Mouse (Mus musculus): ENCODE measurements at regions not wholly inside any gene's neighbourhood (a gene's known extent, or its start where the extent isn't known, plus 50 kb on each side); places are given as distances from the start of the nearest gene placed in this dataset.
A peak's percentile ranks its signal among the peaks of the same experiment; 100 is the strongest.

GRCm38 (mm10) chr2:169221141-169221540, 265.8 kb upstream of the Zfp64 start:
- H3K4me3 ChIP-seq (replicated peaks; ENCODE audit: low read depth, low read length), result no peak overlapping the region
- no peaks in the 10 kb centered on the region for H3K9me3 ChIP-seq (ENCODE audit: control insufficient read depth, low read length)
- H3K27ac ChIP-seq (replicated peaks; ENCODE audit: low read depth, low read length), result no peak overlapping the region
- H3K36me3 ChIP-seq (ENCODE audit: control insufficient read depth, insufficient read depth, low read length), result no peaks in the 10 kb centered on the region
- 73% methylated on average over 7 of the region's 7 CpGs for WGBS
- ATAC-seq (ENCODE audit: low FRiP score, low TSS enrichment) (no peak), DNase-seq (no peak)
- no peaks in the 10 kb centered on the region for H3K27me3 ChIP-seq (ENCODE audit: control insufficient read depth, insufficient read depth, low read length)
- no peak overlapping the region for H3K9ac ChIP-seq (replicated peaks; ENCODE audit: low read length)
- no peaks in the 10 kb centered on the region for H3K4me1 ChIP-seq (ENCODE audit: control insufficient read depth, insufficient read depth, low read length)
- H3K4me2 ChIP-seq (ENCODE audit: low read length), result no peak overlapping the region

GRCm38 (mm10) chr2:169215546-169216043, 260.2 kb upstream of the Zfp64 start:
- Histone ChIP-seq H3K4me3 (replicated peaks; ENCODE audit: low read depth, low read length) (no peak overlapping the region), H3K9ac (replicated peaks; ENCODE audit: low read length) (no peak overlapping the region), H3K4me2 (ENCODE audit: low read length) (no peak overlapping the region), H3K27ac (replicated peaks; ENCODE audit: low read depth, low read length) (no peak overlapping the region), H3K36me3 (ENCODE audit: control insufficient read depth, insufficient read depth, low read length) (no peaks in the 10 kb centered on the region), H3K9me3 (ENCODE audit: control insufficient read depth, low read length) (no peaks in the 10 kb centered on the region), H3K4me1 (ENCODE audit: control insufficient read depth, insufficient read depth, low read length) (no peaks in the 10 kb centered on the region), H3K27me3 (ENCODE audit: control insufficient read depth, insufficient read depth, low read length) (no peaks in the 10 kb centered on the region)
- ATAC-seq (ENCODE audit: low FRiP score, low TSS enrichment) (no peak), DNase-seq (peak; percentile 18)
- WGBS, result 52% methylated on average over 18 of the region's 18 CpGs

GRCm38 (mm10) chr2:169214396-169214795, 259.0 kb upstream of the Zfp64 start:
- Histone ChIP-seq H3K4me2 (ENCODE audit: low read length) (no peak overlapping the region), H3K9ac (replicated peaks; ENCODE audit: low read length) (no peak overlapping the region), H3K4me1 (ENCODE audit: control insufficient read depth, insufficient read depth, low read length) (no peaks in the 10 kb centered on the region), H3K36me3 (ENCODE audit: control insufficient read depth, insufficient read depth, low read length) (no peaks in the 10 kb centered on the region), H3K27me3 (ENCODE audit: control insufficient read depth, insufficient read depth, low read length) (no peaks in the 10 kb centered on the region), H3K27ac (replicated peaks; ENCODE audit: low read depth, low read length) (no peak overlapping the region), H3K4me3 (replicated peaks; ENCODE audit: low read depth, low read length) (no peak overlapping the region), H3K9me3 (ENCODE audit: control insufficient read depth, low read length) (no peaks in the 10 kb centered on the region)
- WGBS, result 86% methylated on average over 1 of the region's 1 CpGs
- ATAC-seq (ENCODE audit: low FRiP score, low TSS enrichment) (no peak), DNase-seq (no peak)

GRCm38 (mm10) chr2:169213314-169213713, 257.9 kb upstream of the Zfp64 start:
- H3K9me3 ChIP-seq (ENCODE audit: control insufficient read depth, low read length), result no peaks in the 10 kb centered on the region
- no peaks in the 10 kb centered on the region for H3K4me1 ChIP-seq (ENCODE audit: control insufficient read depth, insufficient read depth, low read length)
- H3K27ac ChIP-seq (replicated peaks; ENCODE audit: low read depth, low read length), result no peak overlapping the region
- no peaks in the 10 kb centered on the region for H3K36me3 ChIP-seq (ENCODE audit: control insufficient read depth, insufficient read depth, low read length)
- H3K27me3 ChIP-seq (ENCODE audit: control insufficient read depth, insufficient read depth, low read length), result no peaks in the 10 kb centered on the region
- no peak overlapping the region for H3K4me3 ChIP-seq (replicated peaks; ENCODE audit: low read depth, low read length)
- H3K4me2 ChIP-seq (ENCODE audit: low read length), result no peak overlapping the region
- WGBS, result 53% methylated on average over 10 of the region's 10 CpGs
- ATAC-seq (ENCODE audit: low FRiP score, low TSS enrichment), result no peak
- no peak overlapping the region for H3K9ac ChIP-seq (replicated peaks; ENCODE audit: low read length)
- DNase-seq, result peak; percentile 19

GRCm38 (mm10) chr2:169212676-169213257, 257.4 kb upstream of the Zfp64 start:
- no peak overlapping the region for H3K4me3 ChIP-seq (replicated peaks; ENCODE audit: low read depth, low read length)
- H3K9me3 ChIP-seq (ENCODE audit: control insufficient read depth, low read length), result no peaks in the 10 kb centered on the region
- no peak overlapping the region for H3K9ac ChIP-seq (replicated peaks; ENCODE audit: low read length)
- WGBS, result 18% methylated on average over 3 of the region's 3 CpGs
- DNase-seq (peak; percentile 16), ATAC-seq (ENCODE audit: low FRiP score, low TSS enrichment) (no peak)
- no peak overlapping the region for H3K4me2 ChIP-seq (ENCODE audit: low read length)
- H3K4me1 ChIP-seq (ENCODE audit: control insufficient read depth, insufficient read depth, low read length), result no peaks in the 10 kb centered on the region
- no peaks in the 10 kb centered on the region for H3K27me3 ChIP-seq (ENCODE audit: control insufficient read depth, insufficient read depth, low read length)
- no peak overlapping the region for H3K27ac ChIP-seq (replicated peaks; ENCODE audit: low read depth, low read length)
- no peaks in the 10 kb centered on the region for H3K36me3 ChIP-seq (ENCODE audit: control insufficient read depth, insufficient read depth, low read length)

GRCm38 (mm10) chr2:169204254-169204752, 248.9 kb upstream of the Zfp64 start:
- no peak overlapping the region for H3K9ac ChIP-seq (replicated peaks; ENCODE audit: low read length)

GRCm38 (mm10) chr2:169191974-169192373, 236.6 kb upstream of the Zfp64 start:
- Histone ChIP-seq H3K4me1 (ENCODE audit: control insufficient read depth, insufficient read depth, low read length) (no peaks in the 10 kb centered on the region), H3K27me3 (ENCODE audit: control insufficient read depth, insufficient read depth, low read length) (no peaks in the 10 kb centered on the region), H3K4me3 (replicated peaks; ENCODE audit: low read depth, low read length) (no peak overlapping the region), H3K9me3 (ENCODE audit: control insufficient read depth, low read length) (no peaks in the 10 kb centered on the region), H3K36me3 (ENCODE audit: control insufficient read depth, insufficient read depth, low read length) (no peaks in the 10 kb centered on the region), H3K4me2 (ENCODE audit: low read length) (no peak overlapping the region), H3K27ac (replicated peaks; ENCODE audit: low read depth, low read length) (no peak overlapping the region), H3K9ac (replicated peaks; ENCODE audit: low read length) (no peak overlapping the region)
- WGBS, result 75% methylated on average over 7 of the region's 7 CpGs
- no peak for DNase-seq
- ATAC-seq (ENCODE audit: low FRiP score, low TSS enrichment), result no peak

More at GRCm38 (mm10) chr2:169204254-169204752, 248.9 kb upstream of the Zfp64 start:
- Histone ChIP-seq H3K36me3 (ENCODE audit: control insufficient read depth, insufficient read depth, low read length) (no peaks in the 10 kb centered on the region), H3K4me1 (ENCODE audit: control insufficient read depth, insufficient read depth, low read length) (no peaks in the 10 kb centered on the region), H3K4me2 (ENCODE audit: low read length) (no peak overlapping the region), H3K9me3 (ENCODE audit: control insufficient read depth, low read length) (no peaks in the 10 kb centered on the region), H3K4me3 (replicated peaks; ENCODE audit: low read depth, low read length) (no peak overlapping the region), H3K27me3 (ENCODE audit: control insufficient read depth, insufficient read depth, low read length) (no peaks in the 10 kb centered on the region), H3K27ac (replicated peaks; ENCODE audit: low read depth, low read length) (no peak overlapping the region)
- 84% methylated on average over 19 of the region's 19 CpGs for WGBS
- no peak for ATAC-seq (ENCODE audit: low FRiP score, low TSS enrichment)
- DNase-seq, result no peak

- DNase-seq, result no peak
- H3K27me3 ChIP-seq (ENCODE audit: control insufficient read depth, insufficient read depth, low read length), result no peaks in the 10 kb centered on the region
- no peak overlapping the region for H3K9ac ChIP-seq (replicated peaks; ENCODE audit: low read length)
- ATAC-seq (ENCODE audit: low FRiP score, low TSS enrichment), result no peak
- no peaks in the 10 kb centered on the region for H3K4me1 ChIP-seq (ENCODE audit: control insufficient read depth, insufficient read depth, low read length)
- no peaks in the 10 kb centered on the region for H3K9me3 ChIP-seq (ENCODE audit: control insufficient read depth, low read length)
- H3K4me3 ChIP-seq (replicated peaks; ENCODE audit: low read depth, low read length), result no peak overlapping the region
- no peak overlapping the region for H3K27ac ChIP-seq (replicated peaks; ENCODE audit: low read depth, low read length)
- no peak overlapping the region for H3K4me2 ChIP-seq (ENCODE audit: low read length)
- H3K36me3 ChIP-seq (ENCODE audit: control insufficient read depth, insufficient read depth, low read length), result no peaks in the 10 kb centered on the region
- WGBS, result 71% methylated on average over 10 of the region's 10 CpGs
Measured at GRCm38 (mm10) chr2:169191465-169191864, 236.1 kb upstream of the Zfp64 start.

GRCm38 (mm10) chr2:169177565-169177964, 222.2 kb upstream of the Zfp64 start:
- ATAC-seq (ENCODE audit: low FRiP score, low TSS enrichment), result no peak
- no peaks in the 10 kb centered on the region for H3K27me3 ChIP-seq (ENCODE audit: control insufficient read depth, insufficient read depth, low read length)
- no peak overlapping the region for H3K4me2 ChIP-seq (ENCODE audit: low read length)
- H3K4me1 ChIP-seq (ENCODE audit: control insufficient read depth, insufficient read depth, low read length), result no peaks in the 10 kb centered on the region
- H3K9me3 ChIP-seq (ENCODE audit: control insufficient read depth, low read length), result no peaks in the 10 kb centered on the region
- no peak overlapping the region for H3K4me3 ChIP-seq (replicated peaks; ENCODE audit: low read depth, low read length)
- H3K9ac ChIP-seq (replicated peaks; ENCODE audit: low read length), result no peak overlapping the region
- H3K36me3 ChIP-seq (ENCODE audit: control insufficient read depth, insufficient read depth, low read length), result no peaks in the 10 kb centered on the region
- DNase-seq, result no peak
- H3K27ac ChIP-seq (replicated peaks; ENCODE audit: low read depth, low read length), result no peak overlapping the region
- 86% methylated on average over 3 of the region's 3 CpGs for WGBS

Measured in midbrain, embryonic 14.5 days (tissue).